Mouse (Mus musculus) midbrain, embryonic 10.5 days (tissue): Measurements from ENCODE around the gene Gps1. TPM values are rescaled to one million over a fixed set of nuclear protein-coding genes. Genes with fewer than 3 reads are reported as not detected.
"Not testable (repeated sequence)": the region's sequence is repeated elsewhere in the genome, so short reads cannot be mapped to it uniquely, and the experiment has no call there.

Experiments
- DNase-seq: peaks from one replicate; pipeline ENCODE4 v3.0.0-alpha.2; 2017; ENCODE audit warnings: low spot score
- H3K27ac ChIP-seq: fragments of 300-500 bp; sonication (generic); replicated peaks from 2 replicates; pipeline ENCODE4 v1.5.1; 2016; ENCODE audit warnings: mild to moderate bottlenecking
- H3K27me3 ChIP-seq: fragments of 300-500 bp; sonication (generic); 2 replicates; pipeline ENCODE4 v1.6.1; 2016; ENCODE audit warnings: low read depth, mild to moderate bottlenecking; ENCODE audit not compliant: poor library complexity, severe bottlenecking
- H3K36me3 ChIP-seq: fragments of 300-500 bp; sonication (generic); 2 replicates; pipeline ENCODE4 v1.6.1; 2016; ENCODE audit warnings: mild to moderate bottlenecking, moderate library complexity
- H3K4me1 ChIP-seq: fragments of 300-500 bp; sonication (generic); 2 replicates; pipeline ENCODE4 v1.6.1; 2016
- H3K4me3 ChIP-seq: fragments of 300-500 bp; sonication (generic); 2 replicates; pipeline ENCODE4 v1.5.1; 2016; ENCODE audit warnings: mild to moderate bottlenecking, moderate library complexity
- H3K9me3 ChIP-seq: fragments of 300-500 bp; sonication (generic); replicated peaks from 2 replicates; pipeline ENCODE4 v1.6.1; 2016; ENCODE audit warnings: mild to moderate bottlenecking
- WGBS: fragments of 180-500 bp; shearing (Covaris S2); methylation state at CpG from one replicate; pipeline ENCODE4 v1.1.7; 2016; 5-methylcytosine and 5-hydroxymethylcytosine counted together
- polyA plus RNA-seq: library from polyadenylated mRNA; unstranded; fragments of >200 nt; fragmentation: Nextera tagmentation; extraction: Ambion mirVana; gene quantifications from 2 replicates; pipeline ENCODE4 v1.2.1, GENCODE M21; 2016

The Gps1 gene
- polyA plus RNA-seq, 1 experiment from 2014 or later, result 287 TPM

GRCm38 (mm10) chr11:120767023-120767422, 17.0 kb upstream of the Gps1 start:
- H3K9me3 ChIP-seq, H3K27ac ChIP-seq, H3K4me1 ChIP-seq, H3K4me3 ChIP-seq, DNase-seq, H3K27me3 ChIP-seq, H3K36me3 ChIP-seq: not testable (repeated sequence)
- WGBS, result 88% methylated on average over 4 of the region's 7 CpGs

GRCm38 (mm10) chr11:120768206-120768605, 15.9 kb upstream of the Gps1 start:
- Histone ChIP-seq H3K36me3 (no peaks in the 10 kb centered on the region), H3K27ac (no peak overlapping the region), H3K4me1 (no peaks in the 10 kb centered on the region), H3K9me3 (no peaks in the 10 kb centered on the region), H3K4me3 (no peak overlapping the region), H3K27me3 (no peaks in the 10 kb centered on the region)
- WGBS, result 72% methylated on average over 1 of the region's 1 CpGs
- DNase-seq, result no peak

- Histone ChIP-seq H3K27ac (no peak overlapping the region), H3K27me3 (no peaks in the 10 kb centered on the region), H3K4me1 (peaks cover 15% of the 10 kb centered on the region), H3K9me3 (no peaks in the 10 kb centered on the region), H3K36me3 (no peaks in the 10 kb centered on the region), H3K4me3 (no peak overlapping the region)
- DNase-seq, result no peak
- 78% methylated on average over 3 of the region's 3 CpGs for WGBS
Measured at GRCm38 (mm10) chr11:120772749-120773148, 11.3 kb upstream of the Gps1 start.

GRCm38 (mm10) chr11:120773463-120774190, 10.4 kb upstream of the Gps1 start:
- Histone ChIP-seq H3K4me1 (peaks cover 15% of the 10 kb centered on the region), H3K36me3 (no peaks in the 10 kb centered on the region), H3K27ac (no peak overlapping the region), H3K9me3 (no peaks in the 10 kb centered on the region), H3K27me3 (no peaks in the 10 kb centered on the region), H3K4me3 (no peak overlapping the region)
- 90% methylated on average over 7 of the region's 7 CpGs for WGBS
- DNase-seq, result no peak

GRCm38 (mm10) chr11:120775774-120776469, 8.2 kb upstream of the Gps1 start:
- peak; percentile 92 for DNase-seq
- WGBS, result 32% methylated on average over 15 of the region's 15 CpGs
- Histone ChIP-seq H3K9me3 (no peaks in the 10 kb centered on the region), H3K4me1 (peaks cover 15% of the 10 kb centered on the region), H3K36me3 (peaks cover 9% of the 10 kb centered on the region), H3K4me3 (no peak overlapping the region), H3K27me3 (no peaks in the 10 kb centered on the region), H3K27ac (no peak overlapping the region)

- H3K4me1 ChIP-seq, result peaks cover 15% of the 10 kb centered on the region
- H3K9me3 ChIP-seq, result no peaks in the 10 kb centered on the region
- peaks cover 18% of the 10 kb centered on the region for H3K36me3 ChIP-seq
- 38% methylated on average over 6 of the region's 6 CpGs for WGBS
- no peak for DNase-seq
- no peak overlapping the region for H3K27ac ChIP-seq
- H3K27me3 ChIP-seq, result no peaks in the 10 kb centered on the region; the same call in 1 of the 2 replicates
- no peak overlapping the region for H3K4me3 ChIP-seq
Measured at GRCm38 (mm10) chr11:120777123-120777522, 6.9 kb upstream of the Gps1 start.

- Histone ChIP-seq H3K9me3 (no peaks in the 10 kb centered on the region), H3K36me3 (peaks cover 25% of the 10 kb centered on the region), H3K4me3 (no peak overlapping the region), H3K27ac (no peak overlapping the region), H3K27me3 (peaks cover 11% of the 10 kb centered on the region), H3K4me1 (peaks cover 33% of the 10 kb centered on the region)
- DNase-seq, result no peak
- WGBS, result 83% methylated on average over 1 of the region's 1 CpGs
Measured at GRCm38 (mm10) chr11:120779876-120780275, 4.2 kb upstream of the Gps1 start.

- Histone ChIP-seq H3K27me3 (peaks cover 11% of the 10 kb centered on the region), H3K36me3 (peaks cover 39% of the 10 kb centered on the region), H3K4me1 (peaks cover 40% of the 10 kb centered on the region)
- DNase-seq, H3K27ac ChIP-seq, H3K4me3 ChIP-seq, H3K9me3 ChIP-seq: not testable (repeated sequence)
- 93% methylated on average over 6 of the region's 6 CpGs for WGBS
Measured at GRCm38 (mm10) chr11:120781361-120781760, 2.7 kb upstream of the Gps1 start.

- Histone ChIP-seq H3K27ac (peak overlapping the region; percentile 88), H3K4me1 (peaks cover 30% of the 10 kb centered on the region), H3K9me3 (no peaks in the 10 kb centered on the region), H3K36me3 (peaks cover 60% of the 10 kb centered on the region), H3K27me3 (peaks cover 11% of the 10 kb centered on the region), H3K4me3 (peak overlapping the region; percentile 100)
- WGBS, result 3% methylated on average over 42 of the region's 42 CpGs
- DNase-seq, result no peak
Measured at GRCm38 (mm10) chr11:120783426-120784063, 527 bp upstream of the Gps1 start.

- Histone ChIP-seq H3K4me1 (peaks cover 30% of the 10 kb centered on the region), H3K27ac (peak overlapping the region; percentile 88), H3K4me3 (peak overlapping the region; percentile 100), H3K27me3 (peaks cover 11% of the 10 kb centered on the region), H3K36me3 (peaks cover 74% of the 10 kb centered on the region), H3K9me3 (no peaks in the 10 kb centered on the region)
- DNase-seq, result no peak
- 41% methylated on average over 9 of the region's 9 CpGs for WGBS
Measured at GRCm38 (mm10) chr11:120785145-120785544, 1.1 kb downstream of the Gps1 start.

- not testable (repeated sequence) for H3K27me3 ChIP-seq, H3K27ac ChIP-seq, DNase-seq, H3K9me3 ChIP-seq, H3K4me3 ChIP-seq
- WGBS, result 91% methylated on average over 9 of the region's 10 CpGs
- Histone ChIP-seq H3K36me3 (peaks cover 83% of the 10 kb centered on the region), H3K4me1 (peaks cover 21% of the 10 kb centered on the region)
Measured at GRCm38 (mm10) chr11:120788460-120788859, 4.4 kb downstream of the Gps1 start.

- peaks cover 19% of the 10 kb centered on the region for H3K4me1 ChIP-seq
- H3K9me3 ChIP-seq, result no peaks in the 10 kb centered on the region
- 87% methylated on average over 4 of the region's 4 CpGs for WGBS
- DNase-seq, result no peak
- no peaks in the 10 kb centered on the region for H3K27me3 ChIP-seq
- peaks cover 92% of the 10 kb centered on the region for H3K36me3 ChIP-seq
- H3K4me3 ChIP-seq, result no peak overlapping the region
- H3K27ac ChIP-seq, result no peak overlapping the region
Measured at GRCm38 (mm10) chr11:120789355-120789754, 5.3 kb downstream of the Gps1 start.

- Histone ChIP-seq H3K9me3 (no peaks in the 10 kb centered on the region), H3K4me1 (peaks cover 20% of the 10 kb centered on the region), H3K36me3 (peaks cover 96% of the 10 kb centered on the region), H3K4me3 (no peak overlapping the region), H3K27me3 (no peaks in the 10 kb centered on the region), H3K27ac (no peak overlapping the region)
- 96% methylated on average over 3 of the region's 3 CpGs for WGBS
- DNase-seq, result no peak
Measured at GRCm38 (mm10) chr11:120789810-120790209, 5.7 kb downstream of the Gps1 start.
